Mouse (Mus musculus) liver, adult (tissue): ENCODE results near the gene Cx3cl1.
A peak's percentile ranks its signal among the peaks of the same experiment; 100 is the strongest.

Experiments
- GATA4 ChIP-seq: IDR thresholded peaks from 2 replicates; pipeline ENCODE4 v1.6.1; 2014; ENCODE audit warnings: mild to moderate bottlenecking, low read length; ENCODE audit not compliant: insufficient replicate concordance

The Cx3cl1 gene

DNA sequence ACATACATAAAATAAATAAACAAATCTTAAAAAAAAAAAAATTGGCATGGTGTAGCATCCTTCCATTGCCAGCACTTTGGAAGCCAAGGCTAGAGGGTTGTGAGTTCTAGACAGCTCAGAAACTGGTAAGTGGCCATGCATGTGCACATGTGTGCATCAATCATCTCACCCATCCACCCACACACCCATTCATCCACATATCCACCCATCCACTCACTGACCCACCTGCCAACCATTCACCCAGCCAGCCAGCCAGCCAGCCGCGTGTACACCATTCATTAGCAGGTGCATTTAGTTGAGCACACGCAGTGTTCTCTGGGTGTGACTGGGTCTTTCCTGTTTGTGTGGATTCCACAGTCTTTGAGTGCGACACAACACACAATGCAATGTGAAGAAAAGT, 34.0 kb downstream of the Cx3cl1 start:
- no peak for TF ChIP-seq GATA4

DNA sequence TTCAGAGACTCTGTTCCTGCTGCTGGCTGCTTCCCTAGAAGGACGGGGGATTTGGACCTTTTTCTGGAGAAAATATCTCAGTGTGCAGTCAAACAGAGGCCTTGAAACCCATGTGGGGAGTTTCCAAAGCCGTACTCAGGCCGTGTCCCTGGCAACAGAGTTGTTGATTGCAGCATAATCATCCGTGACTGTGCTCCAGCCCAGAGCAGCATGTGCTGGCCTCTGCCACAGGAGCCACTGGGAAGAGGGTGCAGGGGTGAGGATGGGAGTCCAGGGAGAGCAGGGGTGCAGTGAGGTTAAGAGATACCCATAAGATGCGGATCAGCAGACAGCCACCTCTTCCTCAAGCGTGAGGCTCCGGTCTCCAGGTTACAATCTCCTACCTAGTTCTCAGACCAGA, 35.7 kb downstream of the Cx3cl1 start:
- TF ChIP-seq GATA4 = no peak

DNA sequence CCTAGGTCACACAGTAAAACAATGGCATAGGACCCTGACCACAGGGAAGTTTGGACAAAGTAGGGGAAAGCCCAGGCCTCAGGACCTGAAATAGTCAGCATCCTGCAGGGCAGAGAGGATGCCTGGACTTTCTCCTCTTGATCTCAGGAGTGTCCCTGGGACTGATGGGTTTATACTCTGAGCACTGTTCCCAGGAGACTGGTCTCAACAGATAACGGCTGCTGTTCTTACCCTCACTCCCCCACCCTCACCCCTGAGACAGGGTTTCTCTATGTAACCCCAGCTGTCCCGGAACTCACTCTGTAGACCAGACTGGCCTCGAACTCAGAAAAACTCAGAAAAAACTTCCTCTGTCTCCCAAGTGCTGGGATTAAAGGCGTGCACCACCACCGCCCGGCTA, 36.6 kb downstream of the Cx3cl1 start:
- no peak for TF ChIP-seq GATA4

DNA sequence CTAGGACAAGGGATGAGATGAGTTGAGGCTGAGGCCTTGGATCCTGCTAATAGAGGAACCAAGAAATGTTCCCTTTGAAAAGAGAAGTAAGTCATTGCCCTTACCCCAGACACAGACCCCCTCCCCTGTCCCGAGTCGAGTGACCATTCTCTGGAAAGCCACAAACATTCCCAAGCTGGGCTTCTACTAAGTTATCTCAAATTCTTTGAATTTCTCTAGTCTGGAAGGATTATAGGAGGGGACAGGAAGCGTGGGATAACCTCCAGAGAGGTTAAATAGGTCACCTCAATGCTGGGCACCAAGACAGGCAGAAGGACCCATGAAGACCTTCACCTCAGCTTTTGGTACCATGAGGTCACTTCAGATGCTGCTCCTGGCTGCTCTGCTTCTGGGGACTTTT, 38.3 kb downstream of the Cx3cl1 start, which contains the start of gene Ccl17:
TSS of gene Ccl17 (plus strand) at position 301 of the 400 bp plus-strand sequence.
- TF ChIP-seq GATA4 = no peak

DNA sequence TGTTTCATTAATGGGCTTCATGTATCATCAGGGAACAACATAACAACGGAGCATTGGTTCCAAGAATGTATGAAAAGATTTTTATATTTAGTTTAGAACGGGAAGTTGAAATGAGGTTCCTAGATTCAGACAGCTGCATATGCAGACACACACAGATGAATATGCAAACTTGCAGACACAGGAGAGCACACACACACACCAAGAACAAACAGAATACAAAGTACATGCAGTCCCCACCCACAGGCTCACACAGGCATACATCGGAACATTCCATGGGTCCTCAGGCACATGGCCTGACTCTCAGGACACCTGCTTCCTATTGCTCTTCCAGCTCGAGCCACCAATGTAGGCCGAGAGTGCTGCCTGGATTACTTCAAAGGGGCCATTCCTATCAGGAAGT, 39.0 kb downstream of the Cx3cl1 start:
- TF ChIP-seq GATA4 = no peak

DNA sequence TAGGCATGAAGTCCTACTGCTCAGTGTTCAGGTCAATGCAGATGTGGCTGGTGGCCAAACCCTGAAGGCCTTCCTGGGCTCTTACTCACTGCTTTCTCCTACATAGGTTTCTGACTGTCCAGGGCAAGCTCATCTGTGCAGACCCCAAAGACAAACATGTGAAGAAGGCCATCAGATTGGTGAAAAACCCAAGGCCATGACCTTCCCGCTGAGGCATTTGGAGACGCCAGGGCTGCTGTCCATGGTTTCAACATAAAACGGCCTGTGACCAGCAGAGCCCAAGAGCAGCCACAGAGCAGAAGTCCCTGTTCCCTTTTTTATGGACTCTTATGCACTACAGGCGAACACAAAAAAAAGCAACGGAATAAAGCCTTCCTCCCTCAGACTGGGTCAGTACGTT, 39.8 kb downstream of the Cx3cl1 start:
- no peak for TF ChIP-seq GATA4

DNA sequence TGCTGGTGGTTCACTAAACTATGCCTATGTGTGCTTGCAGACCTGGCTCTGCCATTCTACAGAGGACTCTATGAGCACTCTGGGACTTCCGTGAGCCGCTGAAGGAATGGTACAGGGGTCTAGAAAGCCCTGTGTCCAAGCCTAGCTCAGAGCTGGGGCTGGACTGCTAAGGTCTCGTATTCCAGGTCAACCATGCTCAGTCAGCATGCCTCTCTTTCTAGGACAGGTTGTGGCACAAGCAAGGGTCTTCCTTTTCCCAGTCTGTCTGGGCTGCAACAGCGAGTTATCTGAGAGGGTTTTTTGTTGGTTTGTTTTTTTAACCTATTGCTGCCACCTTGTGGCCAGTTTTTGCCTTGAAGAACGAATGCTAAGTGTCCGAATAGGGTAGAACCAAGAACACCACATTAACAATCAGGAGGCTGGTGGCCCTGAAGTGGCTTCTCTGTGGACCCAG, 40.9 kb downstream of the Cx3cl1 start:
- TF ChIP-seq GATA4 = no peak

DNA sequence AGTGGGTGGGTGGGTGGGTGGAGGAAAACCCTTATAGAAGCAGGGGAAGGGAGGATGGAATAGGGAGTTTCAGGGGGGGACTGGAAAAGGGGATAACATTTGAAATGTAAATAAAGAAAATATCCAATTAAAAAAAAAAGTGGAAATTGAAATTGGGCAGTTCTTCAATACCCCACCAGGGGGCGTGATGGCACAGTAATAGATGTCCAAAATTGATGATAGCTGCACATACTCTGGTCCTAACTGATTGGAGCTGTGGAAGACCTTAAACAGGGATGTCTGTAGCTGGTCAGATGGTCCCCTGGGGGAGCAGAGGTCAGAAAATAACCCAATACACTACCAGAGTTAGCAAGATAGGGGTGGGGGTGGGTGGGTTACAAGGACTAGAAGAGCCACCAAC, 42.7 kb downstream of the Cx3cl1 start:
- TF ChIP-seq GATA4 = no peak

DNA sequence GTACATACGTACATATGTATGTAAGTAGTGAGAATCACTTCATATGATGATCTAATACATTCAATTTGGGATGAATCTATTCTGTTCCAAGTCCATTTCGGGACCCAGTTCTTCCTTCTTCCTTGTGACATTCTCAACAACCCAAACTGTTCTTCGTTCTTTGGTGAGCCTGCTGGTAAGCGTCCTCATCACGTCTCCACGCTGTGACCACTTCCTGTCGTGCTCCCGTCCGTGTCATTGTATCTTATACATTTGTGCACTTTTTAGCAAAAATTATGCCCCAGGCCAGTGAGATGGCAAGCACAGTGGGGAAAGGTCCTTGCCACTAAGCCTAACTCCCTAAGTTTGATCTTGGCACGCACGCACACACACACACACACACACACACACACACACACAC, 46.1 kb downstream of the Cx3cl1 start:
- TF ChIP-seq GATA4 = no peak

DNA sequence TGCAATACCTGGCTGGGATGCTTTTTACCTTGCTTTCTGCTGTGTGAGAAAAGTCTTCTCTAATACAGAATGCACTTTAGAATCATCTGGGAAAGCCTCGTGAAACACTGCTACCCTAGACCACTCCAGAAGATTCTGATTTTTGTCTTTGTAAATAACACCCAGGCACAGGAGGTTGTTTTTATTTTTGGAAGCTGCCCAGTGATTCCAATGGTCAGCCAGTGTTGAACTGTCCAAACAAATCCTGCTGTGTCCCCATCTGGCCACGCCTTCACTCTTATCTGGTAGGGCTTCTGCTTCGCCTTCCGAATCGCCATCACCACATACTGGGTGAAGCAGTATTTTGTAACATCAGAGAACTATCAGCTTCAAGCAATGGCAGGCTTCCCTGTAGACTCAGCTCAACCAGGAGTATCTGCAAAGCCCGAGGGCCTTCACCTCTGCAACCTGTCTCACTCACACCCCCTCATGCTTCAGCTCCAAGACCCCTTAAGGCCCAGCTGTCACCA, 47.9 kb downstream of the Cx3cl1 start:
- TF ChIP-seq GATA4 = peak; percentile 86

DNA sequence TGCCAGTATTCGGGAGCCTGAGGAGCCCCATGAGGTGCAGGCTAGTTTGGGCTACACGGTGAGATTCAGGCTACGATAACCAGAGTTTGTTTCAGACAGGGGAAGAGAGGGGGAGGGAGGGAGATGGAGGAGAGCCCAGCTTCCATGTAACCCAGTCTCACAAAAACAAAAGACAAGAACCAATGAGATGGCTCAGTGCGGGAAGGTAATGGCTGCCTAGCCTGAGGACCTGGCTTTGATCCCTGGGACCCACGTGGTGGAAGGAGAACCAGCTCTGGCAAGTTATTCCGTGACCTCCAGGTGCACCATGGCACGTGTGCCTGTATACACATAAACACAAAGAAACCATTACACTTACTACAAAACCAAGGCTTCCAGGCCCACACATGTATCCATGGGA, 48.7 kb downstream of the Cx3cl1 start:
- TF ChIP-seq GATA4 = no peak

DNA sequence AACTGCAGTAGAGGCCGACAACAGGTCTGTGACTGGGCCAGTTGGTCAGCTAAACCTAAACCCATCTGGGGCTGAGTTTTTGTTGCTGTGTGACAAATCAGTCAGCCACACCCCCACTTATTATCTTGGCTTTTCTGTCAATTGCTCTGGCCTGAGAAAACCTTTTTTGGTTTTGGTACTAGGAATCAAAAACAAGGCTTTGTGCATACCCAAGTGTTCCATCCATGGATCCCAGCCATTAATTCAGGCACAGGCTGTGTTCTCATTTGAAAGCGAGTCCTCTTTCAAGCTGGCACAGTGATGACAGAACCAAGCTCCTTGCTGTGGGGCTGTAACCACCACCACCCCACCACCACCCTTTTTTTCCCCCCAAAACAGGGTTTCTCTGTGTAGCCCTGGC, 49.6 kb downstream of the Cx3cl1 start:
- no peak for TF ChIP-seq GATA4

DNA sequence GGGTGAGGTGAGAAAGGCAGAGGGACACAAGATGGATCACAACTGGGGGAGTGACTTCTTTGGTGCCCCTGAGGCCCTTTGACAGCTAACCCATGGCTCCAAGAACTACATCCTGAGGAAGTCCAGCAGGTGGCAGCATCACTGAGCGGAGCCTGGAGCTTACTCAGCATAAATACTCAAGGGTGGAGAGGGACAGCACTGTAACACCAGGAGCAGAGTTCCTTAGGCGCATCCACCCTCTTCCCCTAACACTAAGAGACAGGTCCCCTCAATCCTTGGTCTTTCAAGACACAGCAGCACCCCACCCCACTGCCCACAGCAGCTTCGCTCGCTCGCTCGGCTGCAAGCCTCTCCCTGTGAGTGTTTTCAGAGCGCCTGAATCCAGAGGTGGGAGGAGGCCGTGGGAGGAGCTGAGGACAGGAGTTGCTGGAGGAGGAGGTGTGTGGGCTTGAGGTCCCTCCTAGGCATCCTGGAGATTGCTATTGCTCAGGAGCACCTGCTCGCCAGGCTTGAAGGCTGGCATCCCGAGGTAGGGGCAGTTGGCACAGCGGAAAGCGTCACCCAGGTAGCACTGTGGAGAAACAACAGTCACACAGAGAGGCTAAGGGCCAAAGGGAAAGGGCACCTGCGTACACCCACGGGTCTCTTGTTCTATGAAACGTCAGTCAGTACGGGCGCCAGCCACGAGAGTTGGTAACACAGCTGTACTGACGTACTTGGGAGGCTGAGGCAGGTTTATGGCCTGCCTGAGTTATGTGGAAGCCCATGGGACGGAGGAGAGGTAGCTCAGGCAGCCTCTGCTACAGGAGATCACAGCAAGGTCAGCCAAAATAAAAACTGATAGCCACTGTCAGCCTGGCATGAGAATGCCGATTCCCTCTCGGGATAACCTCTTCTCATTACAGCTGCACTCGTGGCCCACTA, 51.1 kb downstream of the Cx3cl1 start:
- no peak for TF ChIP-seq GATA4

DNA sequence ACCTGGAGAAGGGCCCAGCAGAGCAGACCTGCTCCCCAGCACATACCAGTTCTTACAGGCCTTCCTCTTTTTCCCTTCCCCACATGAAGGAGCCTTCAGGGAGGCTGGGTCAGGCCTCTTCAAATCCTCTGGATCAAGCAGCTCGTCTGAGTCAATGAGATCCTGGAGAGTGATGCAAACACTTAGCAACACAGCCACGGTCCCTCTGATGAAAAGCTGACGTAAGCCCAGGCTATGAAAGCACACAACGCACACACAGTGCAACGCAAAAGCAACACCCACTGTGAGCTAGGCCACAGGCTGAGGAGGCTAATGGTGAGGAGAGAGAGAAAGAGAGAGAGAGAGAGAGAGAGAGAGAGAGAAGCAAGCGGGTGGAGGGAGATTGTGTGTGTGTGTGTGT, 53.4 kb downstream of the Cx3cl1 start:
- no peak for TF ChIP-seq GATA4

DNA sequence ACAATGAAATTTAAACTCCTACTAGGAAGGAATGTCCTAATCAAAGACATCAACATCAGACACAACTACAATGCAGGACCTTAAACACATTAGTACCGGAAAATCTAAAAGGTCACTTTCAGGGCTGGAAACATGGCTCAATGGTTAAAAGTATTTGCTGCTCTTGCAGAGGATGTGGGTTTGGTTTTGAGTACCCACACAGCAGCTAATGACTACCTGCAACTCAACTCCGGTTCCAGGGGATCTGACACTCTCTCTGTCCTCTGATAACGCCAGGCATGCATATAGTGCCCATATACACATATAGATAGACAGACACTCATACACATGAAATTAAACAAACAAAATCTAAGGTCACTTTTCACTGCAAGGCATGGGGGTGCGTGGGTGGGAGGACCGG, 54.4 kb downstream of the Cx3cl1 start:
- TF ChIP-seq GATA4 = no peak

DNA sequence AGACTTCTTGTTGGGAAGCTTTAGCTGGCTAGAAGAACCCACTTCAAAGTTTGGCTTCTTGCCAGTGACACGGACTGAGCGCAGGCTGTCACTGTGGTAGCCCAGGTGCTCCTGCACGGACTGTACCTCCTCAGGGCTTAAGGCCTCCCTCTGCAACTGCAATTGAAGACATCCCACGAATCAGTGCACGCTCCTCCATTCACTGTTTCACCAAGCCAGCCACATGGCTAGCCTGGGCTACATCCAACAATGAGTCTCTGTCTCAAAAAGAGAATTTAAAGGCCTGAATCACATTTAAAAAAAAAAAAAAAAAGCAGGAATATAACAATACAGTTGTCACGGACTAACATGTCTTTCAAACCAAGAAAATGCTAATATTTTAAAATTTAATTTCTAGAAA, 56.5 kb downstream of the Cx3cl1 start:
- no peak for TF ChIP-seq GATA4
